Mouse (Mus musculus) gastrocnemius, adult 2 months (tissue): ENCODE results near the gene Cyb561a3. TPM values are rescaled to one million over a fixed set of nuclear protein-coding genes. Genes with fewer than 3 reads are reported as not detected.
"Not testable (repeated sequence)": the region's sequence is repeated elsewhere in the genome, so short reads cannot be mapped to it uniquely, and the experiment has no call there.

Experiments
- DNase-seq: peaks from one replicate; pipeline ENCODE4 v3.0.0; 2022
- H3K27ac ChIP-seq: fragments of 200-600 bp; 2 replicates; pipeline ENCODE4 v1.8.1; 2022; ENCODE audit warnings: mild to moderate bottlenecking
- H3K4me3 ChIP-seq: fragments of 200-600 bp; 2 replicates; pipeline ENCODE4 v1.8.1; 2022; ENCODE audit warnings: mild to moderate bottlenecking, moderate library complexity
- CTCF ChIP-seq: fragments of 200-600 bp; IDR thresholded peaks from 2 replicates; pipeline ENCODE4 v1.8.1; 2022; ENCODE audit warnings: antibody characterized with exemption, mild to moderate bottlenecking, moderate library complexity
- intact Hi-C: fragments of 180-260 bp; cut with DNase I; formaldehyde crosslinking; loops from one replicate; pipeline ENCODE4 v1.15.1; 2025
- long read RNA-seq, 2 experiments: library from polyadenylated mRNA; stranded (forward); transcript quantifications; one replicate each; pipeline ENCODE4 v2.0.0; 2021
- total RNA-seq, 2 experiments: library from RNA; stranded (reverse); gene quantifications; 2 replicates each; pipeline ENCODE4 v1.2.3; 2021

Cyb561a3 gene
- 1 to 10 TPM; 6.3 to 6.4 TPM for total RNA-seq
- long read RNA-seq, experiment 1, transcript Cyb561a3-209 (8 exons, 3,130 nt) = major isoform, 8 of 26 reads
- long read RNA-seq, experiment 1, transcript Cyb561a3-201 (7 exons, 1,474 nt) = major isoform, 8 of 26 reads
- long read RNA-seq, experiment 1, partial matches to known transcripts = 0 of 26 reads
- long read RNA-seq, experiment 1, other reads (novel, unspliced or antisense) = 10 of 26 reads
- long read RNA-seq, experiment 2, transcript Cyb561a3-201 (7 exons, 1,474 nt) = minor isoform, 7 of 25 reads
- long read RNA-seq, experiment 2, transcript Cyb561a3-209 (8 exons, 3,130 nt) = major isoform, 10 of 25 reads
- long read RNA-seq, experiment 2, partial matches to known transcripts = 3 of 25 reads
- long read RNA-seq, experiment 2, other reads (novel, unspliced or antisense) = 5 of 25 reads

GRCm38 (mm10) chr19:10576690-10577561 is at the start of gene Cyb561a3, which contains the start of gene Tmem138:
Gene Cyb561a3, plus strand, starts transcription at chr19:10577172.
Gene Tmem138, minus strand, starts transcription at chr19:10577362.
- intact Hi-C loops = loop anchor here (2.0 kb wide), 2 partner anchors 22 to 28 kb away; partner anchors contain the start of genes Ddb1 and Tkfc
- peak; percentile 72 for TF ChIP-seq CTCF
- Histone ChIP-seq H3K4me3 (peak within 1 kb of the TSS; percentile 92), H3K27ac (peak within 1 kb of the TSS; percentile 97)
- DNase-seq = peak; percentile 92

- TF ChIP-seq CTCF = peak; percentile 28; the same call in 1 of the 2 replicates
- Histone ChIP-seq H3K4me3 (no peak overlapping the region), H3K27ac (no peak overlapping the region)
- intact Hi-C loops = no loop called here
- no peak for DNase-seq
Measured at GRCm38 (mm10) chr19:10530082-10530481, 46.9 kb upstream of the Cyb561a3 start.

- intact Hi-C loops = no loop called here
- no peak for TF ChIP-seq CTCF
- Histone ChIP-seq H3K4me3 (no peak overlapping the region), H3K27ac (no peak overlapping the region)
- no peak for DNase-seq
Measured at GRCm38 (mm10) chr19:10539454-10539853, 37.5 kb upstream of the Cyb561a3 start.

- DNase-seq = peak; percentile 91
- intact Hi-C loops = loop anchor here (1.0 to 2.0 kb wide), 3 partner anchors 21 to 49 kb away; partner anchors contain the start of genes Cyb561a3, Ddb1, Sdhaf2 and Tkfc
- Histone ChIP-seq H3K27ac (peak within 1 kb of the TSS; percentile 89), H3K4me3 (peak within 1 kb of the TSS; percentile 78)
- TF ChIP-seq CTCF = peak; percentile 28; the same call in 1 of the 2 replicates
Measured at GRCm38 (mm10) chr19:10555624-10556510, 21.1 kb upstream of the Cyb561a3 start, which contains the start of gene Tmem216. Gene Tmem216, minus strand, starts transcription at chr19:10556238.

- H3K4me3 ChIP-seq = no peak overlapping the region
- no peak for TF ChIP-seq CTCF
- no peak overlapping the region for H3K27ac ChIP-seq
- intact Hi-C loops = no loop called here
- DNase-seq = no peak
Measured at GRCm38 (mm10) chr19:10557001-10557400, 20.0 kb upstream of the Cyb561a3 start.

- intact Hi-C loops = no loop called here
- TF ChIP-seq CTCF = no peak
- H3K4me3 ChIP-seq = no peak overlapping the region
- no peak for DNase-seq
- no peak overlapping the region for H3K27ac ChIP-seq
Measured at GRCm38 (mm10) chr19:10557430-10557829, 19.5 kb upstream of the Cyb561a3 start.

- TF ChIP-seq CTCF = peak; percentile 47
- intact Hi-C loops, H3K27ac ChIP-seq, H3K4me3 ChIP-seq, DNase-seq: not testable (repeated sequence)
Measured at GRCm38 (mm10) chr19:10557837-10558375, 19.1 kb upstream of the Cyb561a3 start.

GRCm38 (mm10) chr19:10560108-10560507 is 16.9 kb upstream of the Cyb561a3 start:
- Histone ChIP-seq H3K27ac (no peak overlapping the region), H3K4me3 (no peak overlapping the region)
- TF ChIP-seq CTCF = peak; percentile 24; the same call in 1 of the 2 replicates
- intact Hi-C loops = no loop called here
- DNase-seq = no peak

- no peak for TF ChIP-seq CTCF
- Histone ChIP-seq H3K4me3 (no peak overlapping the region), H3K27ac (peak overlapping the region; percentile 71)
- intact Hi-C loops = no loop called here
- peak; percentile 22 for DNase-seq
Measured at GRCm38 (mm10) chr19:10561558-10562314, 15.2 kb upstream of the Cyb561a3 start.

- H3K4me3 ChIP-seq = no peak overlapping the region
- TF ChIP-seq CTCF = no peak
- peak overlapping the region; percentile 71; the same call in 1 of the 2 replicates for H3K27ac ChIP-seq
- intact Hi-C loops = no loop called here
- no peak for DNase-seq
Measured at GRCm38 (mm10) chr19:10562351-10562750, 14.6 kb upstream of the Cyb561a3 start.

GRCm38 (mm10) chr19:10564278-10564677 is 12.7 kb upstream of the Cyb561a3 start:
- DNase-seq = no peak
- no peak for TF ChIP-seq CTCF
- Histone ChIP-seq H3K4me3 (no peak overlapping the region), H3K27ac (no peak overlapping the region)
- intact Hi-C loops = no loop called here
